Mouse (Mus musculus) urinary bladder, postnatal 4 days (tissue): ENCODE results near the gene Gm10273.
"Not testable (repeated sequence)": the region's sequence is repeated elsewhere in the genome, so short reads cannot be mapped to it uniquely, and the experiment has no call there.

ENCODE experiments used
- DNase-seq, 2 experiments: peaks; one replicate each; pipeline ENCODE4 v3.0.0; 2021 to 2022; ENCODE audit warnings: low spot score in 2 of 2

Gm10273 gene

GRCm38 (mm10) chr10:59395461-59395860 is at the start of gene Gm10273:
Gene Gm10273, plus strand, starts transcription at chr10:59395632.
- DNase-seq = not testable (repeated sequence)

GRCm38 (mm10) chr10:59346560-59346959 is 48.9 kb upstream of the Gm10273 start:
- DNase-seq = no peak

GRCm38 (mm10) chr10:59348200-59348599 is 47.2 kb upstream of the Gm10273 start:
- DNase-seq = no peak

GRCm38 (mm10) chr10:59349536-59349935 is 45.9 kb upstream of the Gm10273 start:
- DNase-seq = no peak

GRCm38 (mm10) chr10:59353065-59353464 is 42.4 kb upstream of the Gm10273 start:
- DNase-seq = no peak

GRCm38 (mm10) chr10:59354120-59354519 is 41.3 kb upstream of the Gm10273 start:
- DNase-seq = no peak

- DNase-seq = no peak
These were observed 40.4 kb upstream of the Gm10273 start for GRCm38 (mm10) chr10:59355020-59355419.

- no peak for DNase-seq
These were observed 36.7 kb upstream of the Gm10273 start for GRCm38 (mm10) chr10:59358744-59359143.

- DNase-seq = no peak
These were observed 32.2 kb upstream of the Gm10273 start for GRCm38 (mm10) chr10:59363208-59363607.

GRCm38 (mm10) chr10:59364551-59364950 is 30.9 kb upstream of the Gm10273 start:
- no peak for DNase-seq

- DNase-seq = no peak
These were observed 29.4 kb upstream of the Gm10273 start for GRCm38 (mm10) chr10:59365804-59366589.

- DNase-seq = no peak
These were observed 28.7 kb upstream of the Gm10273 start for GRCm38 (mm10) chr10:59366746-59367145.

- no peak for DNase-seq
These were observed 28.2 kb upstream of the Gm10273 start for GRCm38 (mm10) chr10:59367206-59367605.

GRCm38 (mm10) chr10:59368729-59369128 is 26.7 kb upstream of the Gm10273 start:
- DNase-seq = no peak

GRCm38 (mm10) chr10:59369426-59369825 is 26.0 kb upstream of the Gm10273 start:
- no peak for DNase-seq

GRCm38 (mm10) chr10:59377906-59378305 is 17.5 kb upstream of the Gm10273 start:
- no peak for DNase-seq

GRCm38 (mm10) chr10:59378728-59379127 is 16.7 kb upstream of the Gm10273 start:
- no peak for DNase-seq

- DNase-seq = no peak
These were observed 15.5 kb upstream of the Gm10273 start for GRCm38 (mm10) chr10:59379927-59380326.

- DNase-seq = no peak
These were observed 15.0 kb upstream of the Gm10273 start for GRCm38 (mm10) chr10:59380411-59380821.

GRCm38 (mm10) chr10:59381563-59381962 is 13.9 kb upstream of the Gm10273 start:
- not testable (repeated sequence) for DNase-seq

GRCm38 (mm10) chr10:59386951-59387350 is 8.5 kb upstream of the Gm10273 start:
- no peak for DNase-seq

GRCm38 (mm10) chr10:59389652-59390051 is 5.8 kb upstream of the Gm10273 start:
- no peak for DNase-seq

- DNase-seq = no peak
These were observed 3.5 kb upstream of the Gm10273 start for GRCm38 (mm10) chr10:59391907-59392306.
